Mouse (Mus musculus): ENCODE measurements around the gene Uhmk1. TPM values are rescaled to one million over a fixed set of nuclear protein-coding genes. Genes with fewer than 3 reads are reported as not detected.

Uhmk1 gene
- polyA plus RNA-seq, 1 experiment from 2014 or later = 3.3 TPM

GRCm38 (mm10) chr1:170155761-170156160, 59.4 kb downstream of the Uhmk1 start:
- DNase-seq (no peak), ATAC-seq (no peak)
- H3K36me3 ChIP-seq (replicated peaks; ENCODE audit: insufficient read depth, low read length) = peaks cover 33% of the 10 kb centered on the region
- 77% methylated on average over 5 of the region's 5 CpGs for WGBS (ENCODE audit: insufficient replicate concordance)
- H3K27me3 ChIP-seq (ENCODE audit: insufficient read depth, low read length) = no peaks in the 10 kb centered on the region
- H3K9me3 ChIP-seq (ENCODE audit: low read length) = no peaks in the 10 kb centered on the region
- no peak for TF ChIP-seq EP300 (IDR thresholded peaks at IDR 0.05; ENCODE audit: low read depth)
- no peak for TF ChIP-seq CTCF (IDR thresholded peaks at IDR 0.05; ENCODE audit: low read depth)
- no peak overlapping the region for H3K9ac ChIP-seq (replicated peaks)
- H3K27ac ChIP-seq (ENCODE audit: low read depth) = no peak overlapping the region
- H3K4me2 ChIP-seq (ENCODE audit: low read depth, low read length) = no peak overlapping the region
- H3K4me3 ChIP-seq (ENCODE audit: low read depth, low read length) = no peak overlapping the region
- no peaks in the 10 kb centered on the region for H3K4me1 ChIP-seq (ENCODE audit: insufficient read depth)

- ATAC-seq (no peak), DNase-seq (no peak)
- TF ChIP-seq EP300 (IDR thresholded peaks at IDR 0.05; ENCODE audit: low read depth) = no peak
- peak; percentile 36 for TF ChIP-seq CTCF (IDR thresholded peaks at IDR 0.05; ENCODE audit: low read depth)
- WGBS (ENCODE audit: insufficient replicate concordance) = 72% methylated on average over 2 of the region's 2 CpGs
- H3K4me2 ChIP-seq (ENCODE audit: low read depth, low read length) = no peak overlapping the region
- no peak overlapping the region for H3K9ac ChIP-seq (replicated peaks)
- no peaks in the 10 kb centered on the region for H3K9me3 ChIP-seq (ENCODE audit: low read length)
- H3K4me3 ChIP-seq (ENCODE audit: low read depth, low read length) = no peak overlapping the region
- H3K4me1 ChIP-seq (ENCODE audit: insufficient read depth) = no peaks in the 10 kb centered on the region
- peaks cover 28% of the 10 kb centered on the region for H3K36me3 ChIP-seq (replicated peaks; ENCODE audit: insufficient read depth, low read length)
- no peak overlapping the region for H3K27ac ChIP-seq (ENCODE audit: low read depth)
- no peaks in the 10 kb centered on the region for H3K27me3 ChIP-seq (ENCODE audit: insufficient read depth, low read length)
Observed at GRCm38 (mm10) chr1:170155298-170155697, 59.9 kb downstream of the Uhmk1 start.

GRCm38 (mm10) chr1:170153986-170154385, 61.2 kb downstream of the Uhmk1 start:
- no peak overlapping the region for H3K4me3 ChIP-seq (ENCODE audit: low read depth, low read length)
- no peaks in the 10 kb centered on the region for H3K27me3 ChIP-seq (ENCODE audit: insufficient read depth, low read length)
- H3K4me1 ChIP-seq (ENCODE audit: insufficient read depth) = no peaks in the 10 kb centered on the region
- WGBS (ENCODE audit: insufficient replicate concordance) = 87% methylated on average over 8 of the region's 8 CpGs
- no peaks in the 10 kb centered on the region for H3K9me3 ChIP-seq (ENCODE audit: low read length)
- ATAC-seq = no peak
- no peak overlapping the region for H3K27ac ChIP-seq (ENCODE audit: low read depth)
- TF ChIP-seq CTCF (IDR thresholded peaks at IDR 0.05; ENCODE audit: low read depth) (no peak), EP300 (IDR thresholded peaks at IDR 0.05; ENCODE audit: low read depth) (no peak)
- no peak for DNase-seq
- H3K36me3 ChIP-seq (replicated peaks; ENCODE audit: insufficient read depth, low read length) = peaks cover 36% of the 10 kb centered on the region
- H3K9ac ChIP-seq (replicated peaks) = no peak overlapping the region
- H3K4me2 ChIP-seq (ENCODE audit: low read depth, low read length) = no peak overlapping the region

- TF ChIP-seq CTCF (IDR thresholded peaks at IDR 0.05; ENCODE audit: low read depth) (no peak), EP300 (IDR thresholded peaks at IDR 0.05; ENCODE audit: low read depth) (no peak)
- Histone ChIP-seq H3K27me3 (ENCODE audit: insufficient read depth, low read length) (no peaks in the 10 kb centered on the region), H3K4me3 (ENCODE audit: low read depth, low read length) (no peak overlapping the region), H3K9ac (replicated peaks) (no peak overlapping the region), H3K9me3 (ENCODE audit: low read length) (no peaks in the 10 kb centered on the region), H3K36me3 (replicated peaks; ENCODE audit: insufficient read depth, low read length) (peaks cover 30% of the 10 kb centered on the region), H3K4me2 (ENCODE audit: low read depth, low read length) (no peak overlapping the region), H3K27ac (ENCODE audit: low read depth) (no peak overlapping the region), H3K4me1 (ENCODE audit: insufficient read depth) (no peaks in the 10 kb centered on the region)
- ATAC-seq (no peak), DNase-seq (no peak)
- 86% methylated on average over 2 of the region's 2 CpGs for WGBS (ENCODE audit: insufficient replicate concordance)
Observed at GRCm38 (mm10) chr1:170152552-170152951, 62.6 kb downstream of the Uhmk1 start.

- peaks cover 24% of the 10 kb centered on the region for H3K36me3 ChIP-seq (replicated peaks; ENCODE audit: insufficient read depth, low read length)
- TF ChIP-seq EP300 (IDR thresholded peaks at IDR 0.05; ENCODE audit: low read depth) = no peak
- no peak for TF ChIP-seq CTCF (IDR thresholded peaks at IDR 0.05; ENCODE audit: low read depth)
- ATAC-seq (no peak), DNase-seq (no peak)
- H3K27me3 ChIP-seq (ENCODE audit: insufficient read depth, low read length) = no peaks in the 10 kb centered on the region
- no peak overlapping the region for H3K27ac ChIP-seq (ENCODE audit: low read depth)
- no peaks in the 10 kb centered on the region for H3K4me1 ChIP-seq (ENCODE audit: insufficient read depth)
- H3K4me3 ChIP-seq (ENCODE audit: low read depth, low read length) = no peak overlapping the region
- H3K9me3 ChIP-seq (ENCODE audit: low read length) = no peaks in the 10 kb centered on the region
- H3K4me2 ChIP-seq (ENCODE audit: low read depth, low read length) = no peak overlapping the region
- WGBS (ENCODE audit: insufficient replicate concordance) = 88% methylated on average over 6 of the region's 6 CpGs
- no peak overlapping the region for H3K9ac ChIP-seq (replicated peaks)
Observed at GRCm38 (mm10) chr1:170150870-170151269, 64.3 kb downstream of the Uhmk1 start.

GRCm38 (mm10) chr1:170149756-170150155, 65.4 kb downstream of the Uhmk1 start:
- no peak overlapping the region for H3K27ac ChIP-seq (ENCODE audit: low read depth)
- no peak for TF ChIP-seq EP300 (IDR thresholded peaks at IDR 0.05; ENCODE audit: low read depth)
- TF ChIP-seq CTCF (IDR thresholded peaks at IDR 0.05; ENCODE audit: low read depth) = no peak

GRCm38 (mm10) chr1:170148536-170148935, 66.7 kb downstream of the Uhmk1 start:
- H3K4me1 ChIP-seq (ENCODE audit: insufficient read depth) = no peaks in the 10 kb centered on the region
- no peaks in the 10 kb centered on the region for H3K9me3 ChIP-seq (ENCODE audit: low read length)
- no peak overlapping the region for H3K4me2 ChIP-seq (ENCODE audit: low read depth, low read length)
- peak; percentile 59 for ATAC-seq
- no peak overlapping the region for H3K27ac ChIP-seq (ENCODE audit: low read depth)
- 52% methylated on average over 6 of the region's 6 CpGs for WGBS (ENCODE audit: insufficient replicate concordance)
- H3K4me3 ChIP-seq (ENCODE audit: low read depth, low read length) = no peak overlapping the region
- peaks cover 24% of the 10 kb centered on the region for H3K36me3 ChIP-seq (replicated peaks; ENCODE audit: insufficient read depth, low read length)
- H3K9ac ChIP-seq (replicated peaks) = no peak overlapping the region
- DNase-seq = no peak
- TF ChIP-seq EP300 (IDR thresholded peaks at IDR 0.05; ENCODE audit: low read depth) (peak; percentile 81), CTCF (IDR thresholded peaks at IDR 0.05; ENCODE audit: low read depth) (no peak)
- H3K27me3 ChIP-seq (ENCODE audit: insufficient read depth, low read length) = no peaks in the 10 kb centered on the region

More at GRCm38 (mm10) chr1:170149756-170150155, 65.4 kb downstream of the Uhmk1 start:
- WGBS (ENCODE audit: insufficient replicate concordance) = 66% methylated on average over 4 of the region's 4 CpGs
- DNase-seq (no peak), ATAC-seq (no peak)
- no peak overlapping the region for H3K4me2 ChIP-seq (ENCODE audit: low read depth, low read length)
- H3K9ac ChIP-seq (replicated peaks) = no peak overlapping the region
- H3K4me1 ChIP-seq (ENCODE audit: insufficient read depth) = no peaks in the 10 kb centered on the region
- H3K4me3 ChIP-seq (ENCODE audit: low read depth, low read length) = no peak overlapping the region
- peaks cover 24% of the 10 kb centered on the region for H3K36me3 ChIP-seq (replicated peaks; ENCODE audit: insufficient read depth, low read length)
- H3K9me3 ChIP-seq (ENCODE audit: low read length) = no peaks in the 10 kb centered on the region
- H3K27me3 ChIP-seq (ENCODE audit: insufficient read depth, low read length) = no peaks in the 10 kb centered on the region
